Mouse (Mus musculus) MEL (cell line): ENCODE results near the gene Ankrd16.

Source experiments
- CTCF ChIP-seq, 3 experiments: IDR thresholded peaks in 2 of 3; conservative IDR thresholded peaks in 1 of 3; 2 replicates each; pipeline ENCODE4 v1.5.1; 2011 to 2012; ENCODE audit warnings: low read length in 3 of 3, low read depth in 2 of 3, mild to moderate bottlenecking in 2 of 3, improper control_type of control experiment in 1 of 3, inconsistent platforms in 1 of 3, mixed read lengths in 1 of 3, moderate library complexity in 1 of 3; ENCODE audit not compliant: control insufficient read depth in 1 of 3, insufficient read depth in 1 of 3, poor library complexity in 1 of 3, severe bottlenecking in 1 of 3
- EP300 ChIP-seq, 2 experiments: IDR thresholded peaks; 2 replicates each; pipeline ENCODE4 v1.6.1; 2011; ENCODE audit warnings: improper control_type of control experiment in 2 of 2, low read length in 2 of 2, low read depth in 1 of 2, mild to moderate bottlenecking in 1 of 2
- KAT2A ChIP-seq: conservative IDR thresholded peaks from 2 replicates; pipeline ENCODE4 v1.6.1; 2012; ENCODE audit warnings: low read depth, low read length, improper control_type of control experiment, inconsistent platforms
- POLR2A ChIP-seq, 2 experiments: IDR thresholded peaks; 2 replicates each; pipeline ENCODE4 v1.6.1; 2011 to 2012; ENCODE audit warnings: low read length in 2 of 2, mild to moderate bottlenecking in 2 of 2, control low read depth in 1 of 2, improper control_type of control experiment in 1 of 2, low read depth in 1 of 2, moderate library complexity in 1 of 2; ENCODE audit not compliant: control insufficient read depth in 1 of 2, insufficient read depth in 1 of 2, poor library complexity in 1 of 2

GRCm38 (mm10) chr2:11766485-11767160, 11.1 kb upstream of the Ankrd16 start:
- TF ChIP-seq POLR2A (IDR thresholded peaks at IDR 0.05; ENCODE audit: control insufficient read depth in 1 of 2, insufficient read depth in 1 of 2, low read depth in 1 of 2, low read length in 2 of 2, poor library complexity in 1 of 2) (no peak), CTCF (IDR thresholded peaks at IDR 0.05 in 2 of 3, conservative IDR thresholded peaks at IDR 0.05 in 1 of 3; ENCODE audit: control insufficient read depth in 1 of 3, insufficient read depth in 1 of 3, low read depth in 2 of 3, low read length in 3 of 3, poor library complexity in 1 of 3, severe bottlenecking in 1 of 3) (no peak), EP300 (IDR thresholded peaks at IDR 0.05; ENCODE audit: low read depth in 1 of 2, low read length in 2 of 2) (no peak), KAT2A (no peak)
